Mouse (Mus musculus) liver, embryonic 15.5 days (tissue): ENCODE measurements around the gene Klf9. TPM values are rescaled to one million over a fixed set of nuclear protein-coding genes. Genes with fewer than 3 reads are reported as not detected.

Source experiments
- ATAC-seq: fragments of 200-750 bp; cut with Nextera tagmentation; 2 replicates; pipeline ENCODE4 v1.8.0; 2017; ENCODE audit warnings: moderate number of reproducible peaks, mild to moderate bottlenecking, moderate library complexity; ENCODE audit not compliant: insufficient read depth
- H3K27ac ChIP-seq: fragments of 300-500 bp; sonication (generic); replicated peaks from 2 replicates; pipeline ENCODE4 v1.5.1; 2015; ENCODE audit warnings: mild to moderate bottlenecking, inconsistent platforms
- H3K27me3 ChIP-seq: fragments of 300-500 bp; sonication (generic); 2 replicates; pipeline ENCODE4 v1.6.1; 2015; ENCODE audit warnings: mild to moderate bottlenecking, inconsistent platforms
- H3K36me3 ChIP-seq: fragments of 300-500 bp; sonication (generic); replicated peaks from 2 replicates; pipeline ENCODE4 v1.6.1; 2015; ENCODE audit warnings: moderate library complexity, mild to moderate bottlenecking, inconsistent platforms
- H3K4me1 ChIP-seq: fragments of 300-500 bp; sonication (generic); replicated peaks from 2 replicates; pipeline ENCODE4 v1.6.1; 2015; ENCODE audit warnings: inconsistent platforms
- H3K4me2 ChIP-seq: fragments of 300-500 bp; sonication (generic); 2 replicates; pipeline ENCODE4 v1.6.1; 2015; ENCODE audit warnings: moderate library complexity, mild to moderate bottlenecking, inconsistent platforms
- H3K4me3 ChIP-seq: fragments of 300-500 bp; sonication (generic); replicated peaks from 2 replicates; pipeline ENCODE4 v1.5.1; 2015; ENCODE audit warnings: mild to moderate bottlenecking, inconsistent platforms
- H3K9ac ChIP-seq: fragments of 300-500 bp; sonication (generic); 2 replicates; pipeline ENCODE4 v1.6.1; 2015; ENCODE audit warnings: moderate library complexity, mild to moderate bottlenecking, inconsistent platforms
- H3K9me3 ChIP-seq: fragments of 300-500 bp; sonication (generic); replicated peaks from 2 replicates; pipeline ENCODE4 v1.6.1; 2016; ENCODE audit warnings: inconsistent platforms
- WGBS: fragments of 180-500 bp; shearing (Covaris S2); methylation state at CpG from one replicate; pipeline ENCODE4 v1.1.7; 2015; ENCODE audit warnings: mixed read lengths; ENCODE audit not compliant: insufficient replicate concordance; 5-methylcytosine and 5-hydroxymethylcytosine counted together
- polyA plus RNA-seq: library from polyadenylated mRNA; unstranded; fragments of >200 nt; fragmentation: Nextera tagmentation; extraction: Ambion mirVana; gene quantifications from 2 replicates; pipeline ENCODE4 v1.2.1, GENCODE M21; 2015

Gene Klf9
- polyA plus RNA-seq, 1 experiment from 2014 or later, result 1.3 TPM

- H3K4me2 ChIP-seq, result no peak overlapping the region
- H3K4me1 ChIP-seq, result peaks cover 39% of the 10 kb centered on the region
- no peak overlapping the region for H3K27ac ChIP-seq
- H3K9me3 ChIP-seq, result no peaks in the 10 kb centered on the region
- H3K27me3 ChIP-seq, result peaks cover 67% of the 10 kb centered on the region
- WGBS, result 54% methylated on average over 7 of the region's 7 CpGs
- no peaks in the 10 kb centered on the region for H3K36me3 ChIP-seq
- no peak overlapping the region for H3K9ac ChIP-seq
- no peak for ATAC-seq
- no peak overlapping the region for H3K4me3 ChIP-seq
These were observed 8.2 kb upstream of the Klf9 start for GRCm38 (mm10) chr19:23132720-23133426.

GRCm38 (mm10) chr19:23133427-23134094 is 7.5 kb upstream of the Klf9 start:
- Histone ChIP-seq H3K4me2 (peak overlapping the region; percentile 80; the same call in 1 of the 2 replicates), H3K27me3 (peaks cover 72% of the 10 kb centered on the region), H3K36me3 (no peaks in the 10 kb centered on the region), H3K4me1 (peaks cover 39% of the 10 kb centered on the region), H3K9me3 (no peaks in the 10 kb centered on the region), H3K9ac (no peak overlapping the region), H3K27ac (no peak overlapping the region), H3K4me3 (no peak overlapping the region)
- ATAC-seq, result no peak
- 40% methylated on average over 9 of the region's 9 CpGs for WGBS

GRCm38 (mm10) chr19:23134095-23134440 is 7.0 kb upstream of the Klf9 start:
- H3K27me3 ChIP-seq, result peaks cover 72% of the 10 kb centered on the region
- H3K27ac ChIP-seq, result no peak overlapping the region
- peak overlapping the region; percentile 80 for H3K4me2 ChIP-seq
- WGBS, result 3% methylated on average over 14 of the region's 14 CpGs
- no peak overlapping the region for H3K9ac ChIP-seq
- ATAC-seq, result no peak
- no peaks in the 10 kb centered on the region for H3K36me3 ChIP-seq
- H3K9me3 ChIP-seq, result no peaks in the 10 kb centered on the region
- peak overlapping the region; percentile 51 for H3K4me3 ChIP-seq
- peaks cover 39% of the 10 kb centered on the region for H3K4me1 ChIP-seq

- H3K36me3 ChIP-seq, result no peaks in the 10 kb centered on the region
- peak; percentile 40 for ATAC-seq
- no peaks in the 10 kb centered on the region for H3K9me3 ChIP-seq
- H3K4me1 ChIP-seq, result peaks cover 40% of the 10 kb centered on the region
- no peak overlapping the region for H3K27ac ChIP-seq
- under 1% methylated on average over 46 of the region's 47 CpGs for WGBS
- H3K9ac ChIP-seq, result peak overlapping the region; percentile 11; the same call in 1 of the 2 replicates
- H3K27me3 ChIP-seq, result peaks cover 72% of the 10 kb centered on the region
- peak overlapping the region; percentile 51 for H3K4me3 ChIP-seq
- peak overlapping the region; percentile 80 for H3K4me2 ChIP-seq
These were observed 6.4 kb upstream of the Klf9 start for GRCm38 (mm10) chr19:23134441-23135301.

GRCm38 (mm10) chr19:23135349-23136201 is 5.5 kb upstream of the Klf9 start:
- peak; percentile 32 for ATAC-seq
- H3K27ac ChIP-seq, result no peak overlapping the region
- H3K9ac ChIP-seq, result peak overlapping the region; percentile 32; the same call in 1 of the 2 replicates
- H3K27me3 ChIP-seq, result peaks cover 72% of the 10 kb centered on the region
- WGBS, result under 1% methylated on average over 55 of the region's 55 CpGs
- peak overlapping the region; percentile 51 for H3K4me3 ChIP-seq
- peaks cover 39% of the 10 kb centered on the region for H3K4me1 ChIP-seq
- no peaks in the 10 kb centered on the region for H3K9me3 ChIP-seq
- peak overlapping the region; percentile 80 for H3K4me2 ChIP-seq
- H3K36me3 ChIP-seq, result no peaks in the 10 kb centered on the region

GRCm38 (mm10) chr19:23136202-23136850 is 4.7 kb upstream of the Klf9 start:
- Histone ChIP-seq H3K4me2 (peak overlapping the region; percentile 80), H3K9ac (no peak overlapping the region), H3K4me1 (peaks cover 44% of the 10 kb centered on the region), H3K4me3 (peak overlapping the region; percentile 51), H3K9me3 (no peaks in the 10 kb centered on the region), H3K27me3 (peaks cover 70% of the 10 kb centered on the region), H3K36me3 (no peaks in the 10 kb centered on the region), H3K27ac (no peak overlapping the region)
- 12% methylated on average over 27 of the region's 27 CpGs for WGBS
- ATAC-seq, result no peak

- Histone ChIP-seq H3K9me3 (no peaks in the 10 kb centered on the region), H3K4me1 (peaks cover 54% of the 10 kb centered on the region), H3K27ac (no peak overlapping the region), H3K36me3 (no peaks in the 10 kb centered on the region), H3K27me3 (peaks cover 69% of the 10 kb centered on the region), H3K9ac (no peak overlapping the region), H3K4me3 (no peak overlapping the region), H3K4me2 (no peak overlapping the region)
- 51% methylated on average over 2 of the region's 2 CpGs for WGBS
- no peak for ATAC-seq
These were observed 3.7 kb upstream of the Klf9 start for GRCm38 (mm10) chr19:23137295-23137694.

- Histone ChIP-seq H3K4me3 (peak overlapping the region; percentile 73), H3K27me3 (peaks cover 49% of the 10 kb centered on the region), H3K9ac (0 out of 2 replicates have a peak overlapping the region, but pooled peaks have one; percentile 37), H3K4me1 (peaks cover 65% of the 10 kb centered on the region), H3K27ac (no peak overlapping the region), H3K4me2 (peak overlapping the region; percentile 100), H3K36me3 (no peaks in the 10 kb centered on the region), H3K9me3 (no peaks in the 10 kb centered on the region)
- WGBS, result 32% methylated on average over 12 of the region's 12 CpGs
- no peak for ATAC-seq
These were observed 1.1 kb upstream of the Klf9 start for GRCm38 (mm10) chr19:23139756-23140470.

- Histone ChIP-seq H3K4me3 (peak overlapping the region; percentile 73), H3K4me2 (peak overlapping the region; percentile 100), H3K9ac (peak overlapping the region; percentile 68), H3K36me3 (no peaks in the 10 kb centered on the region), H3K9me3 (no peaks in the 10 kb centered on the region), H3K27me3 (peaks cover 32% of the 10 kb centered on the region), H3K4me1 (peaks cover 52% of the 10 kb centered on the region), H3K27ac (peak overlapping the region; percentile 83)
- peak; percentile 42 for ATAC-seq
- WGBS, result under 1% methylated on average over 93 of the region's 94 CpGs
These were observed 610 bp downstream of the Klf9 start for GRCm38 (mm10) chr19:23141391-23142281.
